Mouse (Mus musculus) bone marrow macrophage, adult 2 months (primary cell): ENCODE results near the gene Fgfr2.

Experiments
- CTCF ChIP-seq: IDR thresholded peaks from 2 replicates; pipeline ENCODE4 v1.5.1; 2012; ENCODE audit warnings: low read depth, mild to moderate bottlenecking, low read length, moderate library complexity
- POLR2A ChIP-seq: IDR thresholded peaks from 2 replicates; pipeline ENCODE4 v1.6.1; 2012; ENCODE audit warnings: mild to moderate bottlenecking, low read depth, low read length, borderline replicate concordance

DNA sequence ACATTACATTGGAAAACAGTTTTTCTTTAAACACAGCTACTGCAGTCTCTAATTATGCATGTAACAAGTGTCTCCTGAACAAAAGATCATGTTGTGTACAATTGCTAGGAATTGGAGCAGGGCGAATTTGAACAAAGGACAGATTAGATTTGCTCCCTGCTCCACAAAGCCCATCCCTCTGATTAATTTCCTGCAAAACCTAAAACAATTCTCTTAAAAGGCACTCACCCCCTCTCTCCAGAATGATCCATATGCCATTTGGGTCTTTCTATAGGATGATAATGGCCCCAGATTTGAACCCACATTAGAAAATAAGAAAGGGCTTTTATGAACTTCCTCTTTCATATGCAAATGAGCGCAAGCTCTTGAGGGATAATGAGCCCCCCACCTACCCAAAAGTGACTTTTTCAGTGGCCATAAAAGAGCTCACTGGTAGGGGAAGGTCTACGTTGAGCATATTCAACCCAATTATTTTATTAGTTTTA is 1658.0 kb downstream of the Fgfr2 start:
- TF ChIP-seq CTCF: no peak
- TF ChIP-seq POLR2A: no peak
